Mouse (Mus musculus) R1 (cell line): ENCODE data around the gene Hist1h2ad.
"Not testable (repeated sequence)": the region's sequence is repeated elsewhere in the genome, so short reads cannot be mapped to it uniquely, and the experiment has no call there.

Experiments
- DNase-seq: peaks from one replicate; pipeline ENCODE4 v3.0.0-alpha.2; 2018; ENCODE audit warnings: low read depth, low spot score

Hist1h2ad gene

GRCm38 (mm10) chr13:23573898-23574524 is at the start of gene Hist1h2ad, which contains the start of gene Hist1h2bf:
Gene Hist1h2ad, plus strand, starts transcription at chr13:23574381.
Gene Hist1h2bf, minus strand, starts transcription at chr13:23574196.
- DNase-seq, result peak; percentile 100

DNA sequence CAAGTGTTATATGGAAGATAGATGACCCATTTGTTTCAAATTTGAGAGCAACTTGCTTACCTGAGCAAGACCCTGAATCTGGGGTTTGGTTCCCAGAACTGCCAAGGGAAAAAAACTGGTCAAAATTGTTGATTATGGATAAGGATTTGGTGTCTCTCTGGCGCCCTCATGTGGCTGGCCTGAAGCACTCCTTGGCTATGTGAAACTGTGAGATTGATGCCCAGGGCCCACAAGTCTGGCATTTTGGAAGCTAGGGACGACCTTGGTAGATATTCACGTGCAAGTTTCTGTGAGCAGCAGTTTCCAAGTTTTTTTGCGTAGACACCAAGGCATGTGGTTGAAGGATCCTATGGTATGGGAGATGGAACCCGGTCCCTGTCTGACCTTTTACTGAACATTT is 49.5 kb upstream of the Hist1h2ad start:
- DNase-seq, result peak; percentile 91

DNA sequence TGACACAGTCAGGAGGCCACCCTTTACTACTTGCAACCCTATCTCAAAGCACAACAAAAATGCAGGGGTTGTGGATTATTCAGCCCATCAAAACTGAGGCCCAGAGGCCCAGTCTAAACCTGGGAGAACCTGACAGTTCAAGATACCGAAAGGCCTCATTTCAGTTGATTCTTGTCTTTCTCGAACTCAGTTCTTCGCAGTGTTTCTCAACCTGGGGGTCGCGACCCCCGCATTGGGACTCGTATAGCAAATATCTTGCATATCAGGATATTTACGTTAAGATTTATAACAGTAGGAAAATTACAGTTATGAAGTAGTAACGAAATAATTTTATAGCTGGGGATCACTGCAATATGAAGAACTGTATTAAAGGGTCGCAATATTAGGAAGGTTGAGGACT is 48.3 kb upstream of the Hist1h2ad start:
- peak; percentile 72 for DNase-seq

DNA sequence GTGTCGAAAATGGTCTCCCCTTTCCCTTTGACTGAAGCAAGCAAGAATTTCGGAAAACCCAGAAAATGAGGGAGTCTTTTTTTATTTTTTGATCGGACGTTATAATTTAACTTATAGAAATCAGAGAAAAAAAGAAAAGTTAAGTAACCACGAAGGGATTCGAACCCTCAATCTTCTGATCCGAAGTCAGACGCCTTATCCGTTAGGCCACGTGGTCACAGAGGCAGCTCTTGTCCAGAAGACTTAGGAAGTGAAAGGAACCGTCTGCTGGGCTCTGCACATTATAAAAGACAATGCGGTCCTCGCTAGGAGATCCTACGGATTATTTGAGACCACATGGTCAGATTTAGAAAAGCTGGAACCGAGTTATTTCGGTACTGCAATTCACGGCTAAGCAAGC is 47.9 kb upstream of the Hist1h2ad start:
- DNase-seq, result peak; percentile 91

DNA sequence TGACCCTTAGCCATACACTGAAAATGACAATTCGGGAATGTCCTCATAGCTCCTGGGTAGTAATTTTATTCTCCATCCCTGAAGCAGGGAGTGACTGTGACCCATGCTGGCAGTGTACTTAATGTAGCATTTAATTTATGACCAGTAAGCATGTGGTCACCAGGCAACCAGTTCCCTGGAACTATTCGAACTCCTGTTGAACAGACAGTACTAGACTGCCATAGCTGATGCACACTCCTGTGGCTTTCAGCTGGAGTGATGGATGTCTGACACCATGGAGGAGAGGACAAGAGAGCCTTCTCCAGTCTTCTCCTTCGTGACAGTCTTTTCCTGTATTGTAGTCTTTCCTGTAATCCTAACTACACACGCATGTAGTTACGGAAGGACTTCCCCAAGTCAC is 45.2 kb upstream of the Hist1h2ad start:
- DNase-seq, result no peak

- DNase-seq, result no peak
Measured at GRCm38 (mm10) chr13:23529480-23530165, 44.6 kb upstream of the Hist1h2ad start.

DNA sequence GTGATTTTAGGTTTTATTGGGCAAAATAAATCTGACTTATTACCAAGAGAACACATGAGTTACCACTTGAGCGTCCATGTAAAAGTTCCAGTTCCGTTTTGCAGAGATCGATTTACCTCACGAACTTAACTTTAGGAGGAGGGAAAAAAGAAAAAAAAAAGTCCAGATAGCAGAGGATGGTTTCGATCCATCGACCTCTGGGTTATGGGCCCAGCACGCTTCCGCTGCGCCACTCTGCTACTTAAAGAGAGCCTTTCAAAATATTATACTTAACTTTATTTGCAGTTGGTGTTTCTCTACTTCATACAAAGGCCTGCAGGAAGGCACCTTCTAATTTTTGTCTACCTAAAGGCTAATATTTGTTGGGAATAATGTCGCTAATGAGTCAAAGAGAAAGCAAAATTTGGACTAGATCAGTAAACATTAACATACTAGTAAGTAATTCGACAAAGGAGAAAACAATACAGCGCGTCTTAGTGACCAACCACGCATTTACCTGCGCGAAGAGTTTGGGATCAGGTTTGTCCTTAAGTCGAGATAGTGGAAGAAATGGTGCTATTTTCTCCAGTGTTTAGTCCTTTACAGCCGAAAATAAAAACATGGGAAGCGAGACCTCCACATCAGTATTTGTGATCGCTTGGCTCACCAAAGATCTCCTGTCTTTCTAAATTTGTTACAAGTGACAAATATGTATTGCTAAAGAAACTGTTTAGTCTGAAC is 43.8 kb upstream of the Hist1h2ad start:
- peak; percentile 74 for DNase-seq

GRCm38 (mm10) chr13:23530901-23531875 is 43.0 kb upstream of the Hist1h2ad start, which contains the start of gene Hist1h4h:
Gene Hist1h4h, plus strand, starts transcription at chr13:23531050.
- peak; percentile 97 for DNase-seq

DNA sequence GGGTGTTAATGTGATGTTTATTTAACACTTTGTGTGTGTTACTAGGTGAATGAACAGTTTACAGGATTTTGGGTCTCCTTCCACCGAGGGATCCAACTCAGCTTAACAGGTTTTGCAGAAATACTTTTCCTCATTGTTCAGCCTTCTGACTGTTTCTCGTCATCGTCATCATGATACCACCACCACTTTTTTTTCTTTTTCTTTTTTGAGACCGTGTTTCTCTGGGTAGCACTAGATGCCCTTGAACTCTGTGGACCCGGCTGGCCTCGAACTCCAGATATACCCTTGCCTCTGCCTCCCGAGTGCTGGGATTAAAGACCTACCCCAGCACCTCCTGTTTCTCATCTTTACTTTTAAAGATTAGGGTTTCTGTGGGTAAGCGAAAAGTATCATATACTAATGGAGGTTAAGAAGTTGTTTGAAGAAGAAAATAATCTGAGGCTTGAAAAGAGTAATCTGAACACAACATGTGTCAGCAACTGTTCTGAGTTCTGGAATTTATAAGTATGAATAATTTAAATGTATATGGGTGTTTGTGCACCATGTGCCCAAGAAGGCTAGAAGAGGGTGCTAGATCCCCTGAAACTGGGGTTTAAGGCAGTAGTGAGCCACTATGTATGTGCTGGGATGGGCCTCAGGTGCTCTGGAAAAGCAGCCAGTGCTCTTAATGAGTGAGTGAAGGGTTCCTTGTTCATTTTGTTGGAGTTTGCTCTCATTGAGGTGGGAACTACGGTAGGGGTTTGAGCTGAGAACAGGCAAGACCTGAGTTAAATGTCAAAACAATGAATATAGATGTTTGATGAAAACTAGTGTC is 41.7 kb upstream of the Hist1h2ad start:
- DNase-seq, result peak; percentile 49

GRCm38 (mm10) chr13:23533560-23534367 is 40.4 kb upstream of the Hist1h2ad start, which contains the start of gene Hist1h2af:
Gene Hist1h2af, plus strand, starts transcription at chr13:23533906.
- DNase-seq, result peak; percentile 94

GRCm38 (mm10) chr13:23534368-23535131 is 39.6 kb upstream of the Hist1h2ad start:
- peak; percentile 91 for DNase-seq

DNA sequence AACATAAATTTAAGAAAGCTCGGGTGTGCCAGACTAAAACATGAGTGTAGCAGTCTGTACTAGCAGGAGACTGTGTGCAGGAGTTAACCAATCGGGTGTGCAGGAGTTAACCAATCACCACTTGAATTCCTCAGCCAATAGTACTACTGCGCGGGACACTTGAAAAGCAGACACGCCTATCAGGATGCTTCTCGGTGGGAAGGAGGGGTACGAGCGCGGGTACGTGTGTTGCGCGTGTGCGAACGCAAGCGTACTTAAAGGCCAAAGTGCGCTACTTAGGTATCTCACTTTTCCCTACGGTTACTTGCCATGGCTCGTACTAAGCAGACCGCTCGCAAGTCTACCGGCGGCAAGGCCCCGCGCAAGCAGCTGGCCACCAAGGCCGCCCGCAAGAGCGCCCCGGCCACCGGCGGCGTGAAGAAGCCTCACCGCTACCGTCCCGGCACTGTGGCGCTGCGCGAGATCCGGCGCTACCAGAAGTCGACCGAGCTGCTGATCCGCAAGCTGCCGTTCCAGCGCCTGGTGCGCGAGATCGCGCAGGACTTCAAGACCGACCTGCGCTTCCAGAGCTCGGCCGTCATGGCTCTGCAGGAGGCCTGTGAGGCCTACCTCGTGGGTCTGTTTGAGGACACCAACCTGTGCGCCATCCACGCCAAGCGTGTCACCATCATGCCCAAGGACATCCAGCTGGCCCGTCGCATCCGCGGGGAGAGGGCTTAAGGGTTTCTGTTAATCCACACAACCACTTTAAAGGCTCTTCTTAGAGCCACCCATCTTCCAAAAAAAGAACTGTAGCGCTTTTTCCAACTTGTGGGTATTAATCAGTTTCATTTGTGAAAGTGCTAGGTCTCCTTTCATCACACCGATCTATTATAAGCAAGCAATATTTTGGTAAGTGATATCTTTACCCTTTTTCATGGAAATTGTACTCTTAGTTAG is 38.8 kb upstream of the Hist1h2ad start, which contains the start of gene Hist1h3g:
TSS of gene Hist1h3g (plus strand) at position 286 of the 939 bp plus-strand sequence.
- DNase-seq, result peak; percentile 100

DNA sequence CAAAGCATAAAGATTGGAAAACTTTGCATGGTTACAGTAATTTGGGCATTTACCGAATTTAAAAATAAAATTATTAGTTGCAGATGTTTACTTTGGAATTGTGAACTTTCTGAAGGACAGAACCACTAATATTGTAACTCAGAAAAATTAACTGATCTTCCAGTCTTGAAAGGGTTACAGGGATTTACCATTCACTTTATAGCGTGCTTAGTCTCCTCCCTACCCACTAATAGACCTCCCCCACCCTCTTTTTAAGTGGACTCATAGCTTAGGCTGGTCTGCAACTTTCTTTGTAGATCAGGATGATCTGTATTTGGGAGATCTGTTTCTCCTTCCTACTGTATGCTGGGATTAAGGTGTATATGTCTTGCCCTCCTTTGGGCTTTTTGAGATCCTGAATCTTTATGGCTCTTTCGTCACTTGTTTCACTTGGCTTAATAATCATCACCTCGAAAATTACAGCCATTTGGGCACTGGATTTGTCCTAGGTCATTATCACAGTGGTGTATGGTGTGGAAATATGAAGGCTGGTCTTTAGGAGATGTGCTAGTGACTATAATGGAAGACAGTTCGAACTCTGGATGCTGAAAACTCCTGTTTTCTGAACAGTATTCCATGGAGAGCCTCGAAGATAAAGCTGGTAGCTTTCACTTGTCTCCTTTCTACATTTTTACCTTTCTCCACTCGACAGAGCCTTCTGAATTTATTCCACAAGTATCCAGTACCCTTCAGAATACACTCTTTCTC is 37.9 kb upstream of the Hist1h2ad start:
- peak; percentile 72 for DNase-seq

DNA sequence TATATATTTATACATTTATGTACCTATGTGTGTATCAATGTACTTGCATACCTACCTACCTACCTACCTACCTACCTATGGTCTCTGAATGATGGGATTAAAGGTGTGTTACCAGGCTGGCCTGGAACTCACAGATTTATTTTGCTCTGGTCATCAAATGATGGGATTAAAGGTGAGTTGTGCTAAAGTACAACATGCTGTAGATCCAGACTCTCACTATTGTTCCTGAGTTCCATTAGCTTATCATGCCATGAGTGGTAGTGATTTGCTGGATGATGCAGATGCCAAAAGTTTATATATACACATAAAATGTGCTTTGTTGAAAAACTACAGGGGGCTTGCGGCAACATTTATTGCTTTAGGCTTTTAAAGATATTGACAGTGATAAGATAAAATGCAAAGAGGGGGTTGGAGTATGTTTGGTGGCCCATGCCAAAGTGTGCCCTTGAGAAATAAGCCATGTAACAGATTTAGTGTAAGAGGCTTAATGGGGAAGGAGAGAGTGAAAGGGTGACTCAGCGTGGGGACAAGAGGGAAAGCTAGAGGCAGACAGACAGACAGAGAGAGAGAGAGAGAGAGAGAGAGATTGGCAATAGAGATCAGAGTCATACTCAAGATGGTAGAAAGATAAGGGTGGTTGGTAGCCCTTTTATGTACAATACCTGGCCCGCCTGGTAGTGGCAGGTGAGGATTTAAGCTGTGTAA is 37.0 kb upstream of the Hist1h2ad start:
- DNase-seq, result no peak

DNA sequence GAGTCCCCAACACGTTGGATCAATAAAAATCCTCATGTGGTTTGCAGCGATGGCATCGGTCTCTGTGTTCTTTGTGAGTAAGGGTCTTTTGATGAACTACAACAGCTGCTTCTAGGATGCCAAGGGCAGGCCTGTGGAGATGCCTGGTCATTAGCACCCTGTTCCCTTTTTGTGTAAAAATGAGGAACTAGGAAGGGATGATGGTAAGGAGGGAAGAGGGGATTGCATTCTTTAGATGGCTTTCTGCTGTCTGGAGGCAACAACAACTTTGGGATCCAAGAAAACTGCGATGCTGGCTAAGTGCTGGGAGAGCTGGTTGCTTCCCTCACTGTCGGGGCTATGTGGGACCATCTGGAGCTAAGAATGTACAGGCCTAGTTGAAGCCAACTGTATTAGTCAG is 35.9 kb upstream of the Hist1h2ad start:
- DNase-seq, result no peak

DNA sequence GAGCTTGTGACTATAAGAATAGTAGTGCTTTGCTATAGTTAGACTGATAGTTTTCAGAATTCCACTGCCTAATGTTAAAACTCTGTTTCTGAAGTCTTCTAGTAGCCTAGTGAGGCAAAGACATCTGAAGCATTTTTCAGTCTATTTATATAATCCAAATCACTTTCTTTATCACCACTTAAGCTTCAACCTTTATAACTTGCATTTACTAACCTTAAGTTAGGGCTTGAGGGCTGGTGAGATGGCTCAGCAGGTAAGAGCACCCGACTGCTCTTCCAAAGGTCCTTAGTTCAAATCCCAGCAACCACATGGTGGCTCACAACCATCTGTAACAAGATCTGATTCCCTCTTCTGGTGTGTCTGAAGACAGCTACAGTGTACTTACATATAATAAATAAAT is 34.4 kb upstream of the Hist1h2ad start:
- DNase-seq, result not testable (repeated sequence)
